ENCODE assay signal across 18 mouse cellular contexts in genomic region chr4:94017702-94018101, GRCm38 (mm10).
DNase-seq lines count a peak whose midpoint lies in the region; ATAC-seq lines count a peak whose summit lies in the region.
"Had no signal": no experiment of that assay in that cellular context is flagged by ENCODE, and none has a peak within 500 bp of the region (broad histone marks: within the 10 kb centered on the region; RNA-seq: fewer than 3 reads in every experiment).

No protein-coding gene starts in this region.

- no peaks in the 10 kb centered on the region for H3K36me3 ChIP-seq in midbrain, embryonic 15.5 days (replicated peaks)
- H3K36me3 ChIP-seq: heart, embryonic 15.5 days; hindbrain, embryonic 13.5 days; limb, embryonic 10.5 days; liver, embryonic 13.5 days had no signal

- ATAC-seq in midbrain, embryonic 15.5 days (replicated peaks), result no peak
- no peak for ATAC-seq in inflammation-experienced regulatory T-cells, adult 6 months
- ATAC-seq: lung, postnatal 0 days had no signal

- no peaks in the 10 kb centered on the region for H3K4me1 ChIP-seq in midbrain, embryonic 15.5 days
- H3K4me1 ChIP-seq: heart, embryonic 15.5 days; hindbrain, embryonic 13.5 days; limb, embryonic 10.5 days; liver, embryonic 13.5 days had no signal

- H3K4me2 ChIP-seq in midbrain, embryonic 15.5 days, result no peak overlapping the region
- H3K4me2 ChIP-seq: heart, embryonic 15.5 days; hindbrain, embryonic 13.5 days; liver, embryonic 13.5 days; midbrain, embryonic 11.5 days had no signal

- H3K9ac ChIP-seq in midbrain, embryonic 15.5 days, result no peak overlapping the region
- H3K9ac ChIP-seq: heart, embryonic 15.5 days; hindbrain, embryonic 13.5 days; liver, embryonic 13.5 days had no signal

- no peak overlapping the region for H3K27ac ChIP-seq in midbrain, embryonic 15.5 days
- H3K27ac ChIP-seq: heart, embryonic 15.5 days; hindbrain, embryonic 13.5 days; limb, embryonic 10.5 days; liver, embryonic 13.5 days had no signal

- H3K27me3 ChIP-seq in midbrain, embryonic 15.5 days (replicated peaks), result no peaks in the 10 kb centered on the region
- H3K27me3 ChIP-seq: heart, embryonic 15.5 days; hindbrain, embryonic 13.5 days; liver, embryonic 13.5 days had no signal

- no peaks in the 10 kb centered on the region for H3K9me3 ChIP-seq in midbrain, embryonic 15.5 days
- H3K9me3 ChIP-seq: heart, embryonic 15.5 days; hindbrain, embryonic 13.5 days; limb, embryonic 10.5 days; liver, embryonic 13.5 days had no signal

- H3K4me3 ChIP-seq in midbrain, embryonic 15.5 days, result no peak overlapping the region
- H3K4me3 ChIP-seq: heart, embryonic 15.5 days; hindbrain, embryonic 13.5 days; limb, embryonic 10.5 days; liver, embryonic 13.5 days; myocyte had no signal

- 88% methylated on average over 3 of the region's 3 CpGs for WGBS in midbrain, embryonic 15.5 days

- DNase-seq in fibroblast of lung, adult 2 months (ENCODE audit: low read depth), result peak; percentile 29
- DNase-seq in frontal cortex, postnatal 36 days (ENCODE audit: low spot score in 2 of 2), result peak; percentile 62 to 79
- peak; percentile 63 for DNase-seq in left cerebral cortex, adult 18-20 months (ENCODE audit: low spot score in 2 of 2)
- DNase-seq in right cerebral cortex, postnatal 14 days, result peak; percentile 7
- DNase-seq in kidney, postnatal 36 days, result no peak
- DNase-seq: cerebellum, postnatal 10 days; gastrocnemius, postnatal 10 days; kidney, adult 2 months; liver, embryonic 13.5 days; thymus, postnatal 36 days had no signal

Comparison
In these comparisons a context has a peak if more than half of its experiments do, and no peak if none do; other contexts are left out.
1. DNase-seq: peak in fibroblast of lung, adult 2 months (single experiment), frontal cortex, postnatal 36 days (2 of 2), left cerebral cortex, adult 18-20 months (2 of 2) and right cerebral cortex, postnatal 14 days (single experiment); none in kidney, postnatal 36 days (0 of 2).